8 mouse cellular contexts compared by ENCODE assay signal in the genomic region with DNA sequence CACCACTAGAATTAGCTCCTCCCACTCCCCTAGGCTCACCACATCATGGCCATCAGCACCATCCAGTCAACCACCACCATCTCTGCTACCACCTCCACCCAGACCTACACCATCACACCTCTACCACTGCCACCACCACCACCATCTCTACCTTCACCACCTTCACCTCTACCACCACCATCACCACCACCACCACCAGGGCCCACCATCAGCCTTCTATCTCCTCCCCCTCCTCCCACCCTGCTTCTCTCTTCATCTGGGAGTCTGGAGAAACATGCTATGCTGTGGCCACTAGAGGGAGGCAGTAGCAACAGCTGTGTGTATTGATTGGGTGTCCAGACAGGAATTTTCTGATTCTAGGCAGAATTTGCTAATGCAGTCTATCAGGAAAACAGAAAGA. TPM values are rescaled to one million over a fixed set of nuclear protein-coding genes. Genes with fewer than 3 reads are reported as not detected.
A peak's percentile ranks its signal among the peaks of the same experiment; 100 is the strongest.
DNase-seq lines count a peak whose midpoint lies in the region; ATAC-seq and TF ChIP-seq lines count a peak whose summit lies in the region.

No protein-coding gene starts in this region.

- H3K4me2 ChIP-seq in stomach, postnatal 0 days (replicated peaks; ENCODE audit: low read depth): no peak overlapping the region

- no peaks in the 10 kb centered on the region for H3K9me3 ChIP-seq in ES-E14 (ENCODE audit: control insufficient read depth, insufficient read depth, low read depth, low read length)
- peaks cover 2% of the 10 kb centered on the region; the same call in 1 of the 2 replicates for H3K9me3 ChIP-seq in forebrain, embryonic 10.5 days
- H3K9me3 ChIP-seq in stomach, postnatal 0 days (ENCODE audit: control insufficient read depth, low read length): no peaks in the 10 kb centered on the region

- peak; percentile 47; the same call in 1 of the 2 replicates for ATAC-seq in megakaryocyte progenitor cell, adult 5-6 weeks (replicated peaks; ENCODE audit: poor library complexity)
- no peak for ATAC-seq in stomach, postnatal 0 days (ENCODE audit: low FRiP score, low TSS enrichment)

- in situ Hi-C loops in ES-E14 (cut with MboI; ENCODE audit: low sequenced_read_pairs in 2 of 2, unreplicated experiment in 2 of 2): no loop called here

- H3K27me3 ChIP-seq in forebrain, embryonic 10.5 days (ENCODE audit: poor library complexity, severe bottlenecking): peaks cover 28% of the 10 kb centered on the region
- no peaks in the 10 kb centered on the region for H3K27me3 ChIP-seq in stomach, postnatal 0 days (ENCODE audit: control insufficient read depth, insufficient read depth, low read length)

- no peak for TF ChIP-seq EP300 in stomach, postnatal 0 days (optimal IDR thresholded peaks at IDR 0.05)

- H3K36me3 ChIP-seq in ES-E14 (ENCODE audit: control insufficient read depth, insufficient read depth, low read length, poor library complexity, severe bottlenecking): no peaks in the 10 kb centered on the region
- H3K36me3 ChIP-seq in forebrain, embryonic 10.5 days (replicated peaks): no peaks in the 10 kb centered on the region
- no peaks in the 10 kb centered on the region for H3K36me3 ChIP-seq in stomach, postnatal 0 days (ENCODE audit: control insufficient read depth, insufficient read depth, low read length)

- H3K4me3 ChIP-seq in ES-E14 (ENCODE audit: insufficient read depth in 1 of 2, low read depth in 1 of 2, low read length in 2 of 2, poor library complexity in 1 of 2, severe bottlenecking in 1 of 2): no peak overlapping the region
- H3K4me3 ChIP-seq in forebrain, embryonic 10.5 days: no peak overlapping the region
- H3K4me3 ChIP-seq in stomach, postnatal 0 days (ENCODE audit: low read depth, low read length): no peak overlapping the region

- H3K27ac ChIP-seq in ES-E14 (ENCODE audit: insufficient read depth, low read depth, low read length, poor library complexity, severe bottlenecking): no peak overlapping the region
- no peak overlapping the region for H3K27ac ChIP-seq in forebrain, embryonic 10.5 days
- H3K27ac ChIP-seq in stomach, postnatal 0 days (replicated peaks): no peak overlapping the region

- no peak overlapping the region for H3K9ac ChIP-seq in ES-E14 (ENCODE audit: insufficient read depth, low read depth, low read length, poor library complexity, severe bottlenecking)
- H3K9ac ChIP-seq in stomach, postnatal 0 days (ENCODE audit: low read length): no peak overlapping the region

- H3K4me1 ChIP-seq in ES-E14 (ENCODE audit: control insufficient read depth in 2 of 2, insufficient read depth in 2 of 2, low read length in 2 of 2, poor library complexity in 1 of 2): no peaks in the 10 kb centered on the region
- peaks cover 5% of the 10 kb centered on the region; the same call in 1 of the 2 replicates for H3K4me1 ChIP-seq in forebrain, embryonic 10.5 days
- no peaks in the 10 kb centered on the region for H3K4me1 ChIP-seq in stomach, postnatal 0 days (replicated peaks; ENCODE audit: control insufficient read depth, insufficient read depth)

- peak; percentile 90 for TF ChIP-seq CTCF in stomach, postnatal 0 days (IDR thresholded peaks at IDR 0.05; ENCODE audit: low read depth)

- peak; percentile 7 to 42 for DNase-seq in heart, adult 18-20 months
- DNase-seq in heart, adult 9 months (ENCODE audit: low spot score in 2 of 2): no peak
- DNase-seq in ES-E14 (ENCODE audit: low read depth, low spot score): peak; percentile 35
- peak; percentile 25 for DNase-seq in forebrain, embryonic 10.5 days (ENCODE audit: extremely low spot score, low spot score)
- peak; percentile 29 to 60 for DNase-seq in layer of hippocampus, adult 18-20 months (ENCODE audit: low spot score in 2 of 2)
- peak; percentile 36 for DNase-seq in stomach, postnatal 0 days (ENCODE audit: low spot score)
- no peak for DNase-seq in urinary bladder, postnatal 36 days (ENCODE audit: low spot score in 2 of 2)

TF ChIP-seq in ES-E14, 5 proteins besides CTCF, POLR2A, EP300 and RAD21:
- TF ChIP-seq MAFK (IDR thresholded peaks at IDR 0.05; ENCODE audit: insufficient read depth, low read depth, low read length): no peak
- no peak for TF ChIP-seq HCFC1 (IDR thresholded peaks at IDR 0.05; ENCODE audit: borderline replicate concordance, insufficient read depth, low read length)
- TF ChIP-seq ZC3H11A (IDR thresholded peaks at IDR 0.05; ENCODE audit: borderline replicate concordance, low read depth, low read length): peak; percentile 47; the same call in 1 of the 2 replicates
- TF ChIP-seq CHD2 (IDR thresholded peaks at IDR 0.05; ENCODE audit: low read depth, low read length): no peak
- TF ChIP-seq ZNF384 (IDR thresholded peaks at IDR 0.05; ENCODE audit: low read depth, low read length): no peak

RNA-seq across cellular contexts. Expression of a gene that starts 47.9 kb away (rescaled TPM):
- total RNA-seq in heart, adult 18-20 months (2021): under 1 TPM; 0.30 to 0.31 TPM
- 0.04 and 0.05 TPM in 2 replicates for total RNA-seq in ES-E14 (2012; rRNA removed)
- 0.53 and 0.62 TPM in 2 replicates for polyA plus RNA-seq in forebrain, embryonic 10.5 days (2016; fragmentation: Nextera tagmentation; extraction: Ambion mirVana)
- total RNA-seq in layer of hippocampus, adult 18-20 months (2021): not detected
- not detected in 2 replicates for total RNA-seq in megakaryocyte progenitor cell, adult 5-6 weeks (2015)
- total RNA-seq in megakaryocyte progenitor cell, adult 5-6 weeks (2017): 0.07 TPM in 1 of 2 replicates, not detected in the other
- polyA plus RNA-seq in stomach, postnatal 0 days (2015; fragmentation: Nextera tagmentation; extraction: Ambion mirVana): 0.64 and 0.73 TPM in 2 replicates

Comparison
In these comparisons a context has a peak if more than half of its experiments do, and no peak if none do; other contexts are left out.
1. DNase-seq: peak in heart, adult 18-20 months (2 of 2), ES-E14 (single experiment), forebrain, embryonic 10.5 days (single experiment), layer of hippocampus, adult 18-20 months (2 of 2) and stomach, postnatal 0 days (single experiment); none in heart, adult 9 months (0 of 2) and urinary bladder, postnatal 36 days (0 of 2).